In the genomic region with DNA sequence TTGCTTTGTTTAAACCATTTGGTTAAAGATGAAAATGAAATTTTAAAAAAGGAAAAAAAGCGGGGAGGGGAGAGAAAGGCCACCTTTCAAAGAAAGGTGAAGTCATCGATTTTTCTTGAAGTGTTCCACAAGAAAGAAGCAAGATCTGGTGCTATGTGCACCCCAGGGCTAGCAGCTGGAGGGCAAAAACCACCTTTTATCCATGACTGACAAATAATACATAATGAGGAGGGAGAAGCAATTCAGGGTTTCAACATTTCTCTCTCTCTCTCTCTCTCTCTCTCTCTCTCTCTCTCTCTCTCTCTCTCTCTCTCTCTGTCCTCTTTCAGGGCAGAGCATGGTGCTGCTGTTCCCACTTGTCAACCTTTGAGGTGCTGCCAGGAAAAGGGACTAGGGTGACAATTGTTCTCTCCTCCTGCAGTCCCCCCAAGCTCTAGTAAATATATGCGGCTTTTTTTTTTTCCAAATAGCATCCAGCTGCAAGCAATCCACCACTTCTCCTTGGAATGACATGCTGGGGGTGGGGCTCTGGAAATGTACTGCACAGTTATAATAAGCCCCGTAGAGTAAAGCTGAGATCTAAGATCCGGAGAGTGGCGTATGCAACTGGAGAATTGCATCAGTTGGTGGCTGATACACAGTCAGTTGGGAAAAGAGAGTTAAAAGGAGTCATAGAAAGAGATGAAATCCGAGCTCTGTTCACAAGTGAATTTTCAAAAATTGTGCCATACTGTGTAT, we compare ENCODE assay signal across 9 mouse cellular contexts.
DNase-seq lines count a peak whose midpoint lies in the region; ATAC-seq and TF ChIP-seq lines count a peak whose summit lies in the region.
"Had no signal": no experiment of that assay in that cellular context is flagged by ENCODE, and none has a peak within 500 bp of the region (broad histone marks: within the 10 kb centered on the region; RNA-seq: fewer than 3 reads in every experiment).

No protein-coding gene starts in this region.

- H3K4me2 ChIP-seq in kidney, embryonic 15.5 days, result no peak overlapping the region
- H3K4me2 ChIP-seq in forebrain, embryonic 11.5 days (ENCODE audit: low read depth, low read length, severe bottlenecking), result 0 out of 2 replicates have a peak overlapping the region, but pooled peaks have one; percentile 26
- peak overlapping the region; percentile 26; the same call in 1 of the 2 replicates for H3K4me2 ChIP-seq in limb, embryonic 14.5 days (replicated peaks; ENCODE audit: low read depth, low read length, severe bottlenecking)

- 54% methylated on average over 7 of the region's 7 CpGs for WGBS in kidney, embryonic 15.5 days
- WGBS in forebrain, embryonic 11.5 days, result 40% methylated on average over 7 of the region's 7 CpGs
- 26% methylated on average over 7 of the region's 7 CpGs for WGBS in limb, embryonic 14.5 days

- no peak overlapping the region for H3K9ac ChIP-seq in kidney, embryonic 15.5 days
- no peak overlapping the region for H3K9ac ChIP-seq in forebrain, embryonic 11.5 days (ENCODE audit: low read length)
- no peak overlapping the region for H3K9ac ChIP-seq in limb, embryonic 14.5 days (ENCODE audit: low read depth, low read length, severe bottlenecking)

- ATAC-seq in kidney, embryonic 15.5 days (replicated peaks; ENCODE audit: low FRiP score), result peak; percentile 58; the same call in 1 of the 2 replicates
- ATAC-seq in forebrain, embryonic 11.5 days (replicated peaks; ENCODE audit: low FRiP score), result peak; percentile 81
- peak; percentile 62; the same call in 1 of the 2 replicates for ATAC-seq in limb, embryonic 14.5 days (ENCODE audit: low FRiP score, low read depth)
- ATAC-seq in granulocyte monocyte progenitor cell, adult 5-6 weeks (replicated peaks; ENCODE audit: poor library complexity, severe bottlenecking), result no peak
- ATAC-seq: CD4-positive, CD25-positive, alpha-beta regulatory T cell, adult 4 months had no signal

- H3K4me1 ChIP-seq in kidney, embryonic 15.5 days, result no peaks in the 10 kb centered on the region
- no peaks in the 10 kb centered on the region for H3K4me1 ChIP-seq in forebrain, embryonic 11.5 days (replicated peaks; ENCODE audit: control insufficient read depth, insufficient read depth, low read length)
- peaks cover 5% of the 10 kb centered on the region; the same call in 1 of the 2 replicates for H3K4me1 ChIP-seq in limb, embryonic 14.5 days (ENCODE audit: control insufficient read depth, insufficient read depth, low read length)

- H3K9me3 ChIP-seq in kidney, embryonic 15.5 days (replicated peaks), result no peaks in the 10 kb centered on the region
- H3K9me3 ChIP-seq in forebrain, embryonic 11.5 days (ENCODE audit: control insufficient read depth, low read length), result no peaks in the 10 kb centered on the region
- H3K9me3 ChIP-seq in limb, embryonic 14.5 days (ENCODE audit: control insufficient read depth, low read length), result no peaks in the 10 kb centered on the region

- H3K36me3 ChIP-seq in kidney, embryonic 15.5 days, result no peaks in the 10 kb centered on the region
- H3K36me3 ChIP-seq in forebrain, embryonic 11.5 days (ENCODE audit: control insufficient read depth, insufficient read depth, low read length), result no peaks in the 10 kb centered on the region
- no peaks in the 10 kb centered on the region for H3K36me3 ChIP-seq in limb, embryonic 14.5 days (ENCODE audit: control insufficient read depth, insufficient read depth, low read length)

- H3K27ac ChIP-seq in kidney, embryonic 15.5 days, result no peak overlapping the region
- peak overlapping the region; percentile 31; the same call in 1 of the 2 replicates for H3K27ac ChIP-seq in forebrain, embryonic 11.5 days (ENCODE audit: low read depth, low read length)
- peak overlapping the region; percentile 8; the same call in 1 of the 2 replicates for H3K27ac ChIP-seq in limb, embryonic 14.5 days (replicated peaks; ENCODE audit: low read depth, low read length)

- no peak for TF ChIP-seq POLR2A in limb, embryonic 14.5 days (IDR thresholded peaks at IDR 0.05; ENCODE audit: borderline replicate concordance, extremely low read depth, insufficient read depth, insufficient read length)

- no peak for DNase-seq in kidney, postnatal 14 days
- peak; percentile 3 for DNase-seq in adipocyte (ENCODE audit: low spot score)
- no peak for DNase-seq in forebrain, embryonic 11.5 days (ENCODE audit: low spot score)
- DNase-seq in limb, embryonic 14.5 days (ENCODE audit: low spot score), result peak; percentile 68
- DNase-seq in urinary bladder, postnatal 4 days (ENCODE audit: low spot score in 2 of 2), result no peak
- no peak for DNase-seq in urinary bladder, adult 18-20 months (ENCODE audit: low spot score in 2 of 2)

- H3K4me3 ChIP-seq in kidney, embryonic 15.5 days (replicated peaks), result no peak overlapping the region
- no peak overlapping the region for H3K4me3 ChIP-seq in forebrain, embryonic 11.5 days (ENCODE audit: low read depth, low read length)
- no peak overlapping the region for H3K4me3 ChIP-seq in limb, embryonic 14.5 days (replicated peaks; ENCODE audit: low read length)

- H3K27me3 ChIP-seq in kidney, embryonic 15.5 days, result no peaks in the 10 kb centered on the region
- H3K27me3 ChIP-seq in forebrain, embryonic 11.5 days (ENCODE audit: control insufficient read depth, insufficient read depth, low read length), result no peaks in the 10 kb centered on the region
- H3K27me3 ChIP-seq in limb, embryonic 14.5 days (ENCODE audit: control insufficient read depth, insufficient read depth, low read length), result no peaks in the 10 kb centered on the region

Comparison
In these comparisons a context has a peak if more than half of its experiments do, and no peak if none do; other contexts are left out.
1. DNase-seq: peak in adipocyte (single experiment) and limb, embryonic 14.5 days (single experiment); none in kidney, postnatal 14 days (single experiment), forebrain, embryonic 11.5 days (single experiment), urinary bladder, postnatal 4 days (0 of 2) and urinary bladder, adult 18-20 months (0 of 2).